Comparison of ENCODE assay signal across 15 mouse cellular contexts in the genomic region with DNA sequence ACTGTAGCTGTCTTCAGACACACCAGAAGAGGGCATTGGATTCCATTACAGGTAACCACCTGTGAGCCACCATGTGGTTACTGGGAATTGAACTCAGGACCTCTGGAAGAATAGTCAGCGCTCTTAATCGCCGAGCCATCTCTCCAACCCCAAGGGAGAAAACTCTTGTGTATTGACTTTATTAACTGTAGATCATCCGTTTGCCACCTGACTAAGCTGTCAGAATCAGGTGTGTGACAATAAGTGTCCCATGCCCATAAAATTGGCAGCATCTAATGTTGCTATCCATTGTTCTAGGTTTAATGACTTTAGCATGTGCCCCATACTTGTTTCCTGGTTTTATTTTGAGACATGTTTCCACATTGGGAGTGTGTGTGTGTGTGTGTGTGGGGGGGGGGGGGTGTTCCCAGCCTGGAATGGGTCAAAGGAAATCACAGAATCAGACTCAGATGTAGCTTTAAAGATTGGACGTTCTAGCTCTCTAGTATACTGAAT.
"Had no signal": no experiment of that assay in that cellular context is flagged by ENCODE, and none has a peak within 500 bp of the region (broad histone marks: within the 10 kb centered on the region; RNA-seq: fewer than 3 reads in every experiment).

No protein-coding gene starts in this region.

- DNase-seq: kidney, postnatal 10 days; lung, embryonic 14.5 days; lung, postnatal 10 days; lung, postnatal 4 days; midbrain, embryonic 14.5 days; right cerebral cortex, adult 18-20 months; right cerebral cortex, postnatal 25 days; thymus, adult 18-20 months; thymus, postnatal 14 days had no signal

- H3K4me2 ChIP-seq: liver, embryonic 11.5 days; liver, embryonic 15.5 days; lung, embryonic 14.5 days; neural tube, embryonic 15.5 days had no signal

- H3K36me3 ChIP-seq: limb, embryonic 10.5 days; liver, embryonic 15.5 days; midbrain, embryonic 10.5 days; neural tube, embryonic 15.5 days had no signal

- H3K9me3 ChIP-seq: limb, embryonic 10.5 days; liver, embryonic 15.5 days; midbrain, embryonic 10.5 days; neural tube, embryonic 15.5 days had no signal

- H3K9ac ChIP-seq: liver, embryonic 15.5 days; lung, embryonic 14.5 days; neural tube, embryonic 15.5 days had no signal

- H3K4me3 ChIP-seq: limb, embryonic 10.5 days; liver, embryonic 15.5 days; midbrain, embryonic 10.5 days; myocyte; neural tube, embryonic 15.5 days had no signal

- H3K27me3 ChIP-seq: neural tube, embryonic 15.5 days had no signal

- H3K4me1 ChIP-seq: limb, embryonic 10.5 days; liver, embryonic 15.5 days; midbrain, embryonic 10.5 days; neural tube, embryonic 15.5 days had no signal

- H3K27ac ChIP-seq: limb, embryonic 10.5 days; liver, embryonic 15.5 days; midbrain, embryonic 10.5 days; neural tube, embryonic 15.5 days had no signal
